Mouse (Mus musculus) hindlimb bud, embryonic 11.5 days (tissue): ENCODE results near the gene Klhl7.
"Not testable (repeated sequence)": the region's sequence is repeated elsewhere in the genome, so short reads cannot be mapped to it uniquely, and the experiment has no call there.

ENCODE experiments used
- DNase-seq: peaks from one replicate; pipeline ENCODE4 v3.0.0-alpha.2; 2012; ENCODE audit warnings: low read depth, low spot score; ENCODE audit errors: extremely low spot score

The Klhl7 gene

GRCm38 (mm10) chr5:24092496-24092895, 7.9 kb upstream of the Klhl7 start:
- no peak for DNase-seq

GRCm38 (mm10) chr5:24095393-24095792, 5.0 kb upstream of the Klhl7 start:
- DNase-seq = no peak

GRCm38 (mm10) chr5:24095881-24096280, 4.5 kb upstream of the Klhl7 start:
- no peak for DNase-seq

- no peak for DNase-seq
Measured at GRCm38 (mm10) chr5:24100810-24101311, 456 bp downstream of the Klhl7 start.

GRCm38 (mm10) chr5:24101446-24102140, 1.2 kb downstream of the Klhl7 start:
- DNase-seq = peak; percentile 35

GRCm38 (mm10) chr5:24103235-24103634, 2.8 kb downstream of the Klhl7 start:
- not testable (repeated sequence) for DNase-seq

GRCm38 (mm10) chr5:24103841-24104240, 3.4 kb downstream of the Klhl7 start:
- no peak for DNase-seq

- no peak for DNase-seq
Measured at GRCm38 (mm10) chr5:24107071-24107739, 6.8 kb downstream of the Klhl7 start.

GRCm38 (mm10) chr5:24107740-24108098, 7.3 kb downstream of the Klhl7 start:
- no peak for DNase-seq

GRCm38 (mm10) chr5:24110068-24110467, 9.7 kb downstream of the Klhl7 start:
- DNase-seq = no peak

- no peak for DNase-seq
Measured at GRCm38 (mm10) chr5:24112116-24112903, 11.9 kb downstream of the Klhl7 start.

GRCm38 (mm10) chr5:24122221-24122620, 21.8 kb downstream of the Klhl7 start:
- DNase-seq = no peak

GRCm38 (mm10) chr5:24124175-24124574, 23.8 kb downstream of the Klhl7 start:
- DNase-seq = no peak

- no peak for DNase-seq
Measured at GRCm38 (mm10) chr5:24124579-24125276, 24.3 kb downstream of the Klhl7 start.

- DNase-seq = no peak
Measured at GRCm38 (mm10) chr5:24125910-24126636, 25.7 kb downstream of the Klhl7 start.

GRCm38 (mm10) chr5:24126967-24127366, 26.6 kb downstream of the Klhl7 start:
- no peak for DNase-seq

- no peak for DNase-seq
Measured at GRCm38 (mm10) chr5:24146964-24147363, 46.6 kb downstream of the Klhl7 start.

- DNase-seq = no peak
Measured at GRCm38 (mm10) chr5:24152199-24152598, 51.8 kb downstream of the Klhl7 start.

- no peak for DNase-seq
Measured at GRCm38 (mm10) chr5:24156774-24157173, 56.4 kb downstream of the Klhl7 start.

GRCm38 (mm10) chr5:24164789-24165445, 64.5 kb downstream of the Klhl7 start, which contains the start of gene Nupl2:
TSS of gene Nupl2 (plus strand) at chr5:24164963.
- peak; percentile 74 for DNase-seq
